Mouse (Mus musculus): ENCODE data around the gene Zmym4. TPM values are rescaled to one million over a fixed set of nuclear protein-coding genes. Genes with fewer than 3 reads are reported as not detected.
"Not testable (repeated sequence)": the region's sequence is repeated elsewhere in the genome, so short reads cannot be mapped to it uniquely, and the experiment has no call there.

Gene Zmym4
- polyA plus RNA-seq (2017; shearing (Covaris generic)): 10 to 100 TPM; 16.3 to 19.7 TPM

DNA sequence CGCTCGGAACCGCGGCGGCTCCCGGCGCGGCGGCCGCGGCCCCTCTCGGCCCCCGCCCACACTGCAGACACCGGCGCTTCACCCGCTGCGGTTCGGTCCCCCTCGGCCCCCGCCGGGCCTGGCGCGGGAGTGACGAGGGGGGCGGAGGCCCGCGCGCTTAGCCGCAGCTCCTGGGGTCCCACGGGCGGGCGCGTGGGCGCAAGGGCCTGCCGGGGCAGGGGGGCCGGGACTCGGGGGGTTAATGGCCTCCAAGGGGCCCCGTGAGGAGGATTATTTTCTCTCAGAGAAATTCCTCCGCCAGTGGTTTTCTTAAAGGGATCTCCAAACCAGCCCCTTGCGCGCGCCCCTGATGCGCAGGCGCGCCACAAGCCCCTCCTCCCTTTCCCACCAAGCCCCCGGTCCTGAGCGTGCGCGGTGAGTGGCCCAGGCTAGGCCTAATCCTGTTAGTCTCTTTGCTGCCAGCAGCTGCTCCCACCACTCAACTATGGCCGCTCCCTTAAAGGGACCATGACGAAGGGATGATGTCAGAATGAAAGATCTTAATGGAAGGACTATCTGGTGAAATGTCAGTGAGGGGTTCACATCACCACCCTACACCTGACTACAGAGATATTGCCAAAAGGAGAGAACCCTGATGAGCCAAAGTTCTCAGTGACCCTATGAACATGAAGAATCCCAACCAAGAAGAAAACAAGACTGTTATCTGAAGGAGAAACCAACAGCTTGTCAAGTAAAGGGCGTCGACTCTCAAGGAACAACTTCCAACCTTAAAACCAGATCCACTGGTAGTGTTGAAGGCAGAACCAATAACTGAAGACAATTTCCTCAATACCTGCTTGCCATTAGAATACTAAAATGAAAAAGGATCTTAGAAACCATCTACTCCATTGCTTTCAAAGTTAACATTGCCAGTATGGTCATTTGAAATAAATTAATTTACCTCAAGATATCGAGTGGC, at the start of gene Zmym4:
Gene Zmym4 (minus strand): TSS at position 272 of the 958 bp plus-strand sequence.
- peak; percentile 91 for ATAC-seq

- ATAC-seq: no peak
Observed at GRCm38 (mm10) chr4:127016366-127016765, 48.4 kb upstream of the Zmym4 start.

- peak; percentile 99 for ATAC-seq
Observed at GRCm38 (mm10) chr4:127015294-127015993, 47.5 kb upstream of the Zmym4 start.

GRCm38 (mm10) chr4:127005113-127005936, 37.4 kb upstream of the Zmym4 start:
- ATAC-seq: no peak

DNA sequence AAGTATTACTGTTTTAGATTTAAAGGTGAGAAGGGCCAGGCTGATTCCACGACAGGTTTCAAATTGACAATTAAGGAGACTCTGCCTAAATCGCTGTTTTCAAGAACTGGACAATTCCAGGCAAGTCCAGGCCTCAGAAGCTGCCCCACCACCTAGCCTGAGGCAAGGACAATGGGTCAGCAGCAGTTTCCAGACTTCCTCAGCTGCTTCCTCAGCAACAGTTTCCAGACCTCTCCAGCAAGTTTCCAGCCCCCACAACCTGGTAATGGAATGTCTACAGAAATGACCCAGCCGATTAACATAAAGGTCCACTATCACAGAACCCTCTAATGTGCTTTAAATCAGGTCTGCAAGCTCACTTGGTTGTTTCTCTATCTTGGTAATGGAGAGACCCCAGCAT, 36.4 kb upstream of the Zmym4 start:
- no peak for ATAC-seq

GRCm38 (mm10) chr4:127000601-127001105, 32.7 kb upstream of the Zmym4 start:
- no peak for ATAC-seq

DNA sequence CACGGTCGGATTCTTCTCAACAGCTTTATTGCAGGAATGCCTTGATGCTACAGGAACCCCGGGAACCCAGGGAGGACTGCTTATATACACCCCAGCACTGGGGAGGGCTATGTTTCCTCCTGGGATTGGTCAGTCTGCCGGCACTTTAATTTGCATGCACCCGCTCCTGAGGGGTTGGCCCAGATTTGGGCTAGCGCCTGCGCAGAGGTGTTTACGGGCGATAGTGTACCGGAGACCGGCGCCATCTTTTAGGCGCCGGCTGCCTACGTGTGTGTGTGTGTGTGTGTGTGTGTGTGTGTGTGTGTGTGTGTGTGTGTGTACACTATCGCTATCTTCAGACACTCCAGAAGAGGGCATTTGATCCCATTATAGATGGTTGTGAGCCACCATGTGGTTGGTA, 31.4 kb upstream of the Zmym4 start:
- ATAC-seq: not testable (repeated sequence)

DNA sequence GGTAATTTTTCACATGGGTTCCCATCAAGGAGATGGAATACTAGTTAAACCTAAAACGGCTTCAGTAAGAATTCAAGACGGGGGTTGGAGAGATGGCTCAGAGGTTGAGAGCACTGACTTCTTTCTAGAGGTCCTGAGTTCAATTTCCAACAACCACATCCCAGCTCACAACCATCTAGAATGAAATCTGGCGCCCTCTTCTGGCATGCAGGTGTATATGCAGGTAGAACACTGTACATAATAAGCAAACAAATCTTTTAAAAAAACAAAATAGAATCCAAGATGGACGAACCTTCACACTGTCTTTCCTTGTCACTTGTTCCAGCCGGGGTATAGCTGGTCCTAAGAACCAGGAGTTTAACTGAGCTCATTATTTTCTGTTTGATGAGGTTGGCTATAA, 24.4 kb upstream of the Zmym4 start:
- peak; percentile 56 for ATAC-seq

GRCm38 (mm10) chr4:126990553-126990952, 22.6 kb upstream of the Zmym4 start:
- no peak for ATAC-seq

DNA sequence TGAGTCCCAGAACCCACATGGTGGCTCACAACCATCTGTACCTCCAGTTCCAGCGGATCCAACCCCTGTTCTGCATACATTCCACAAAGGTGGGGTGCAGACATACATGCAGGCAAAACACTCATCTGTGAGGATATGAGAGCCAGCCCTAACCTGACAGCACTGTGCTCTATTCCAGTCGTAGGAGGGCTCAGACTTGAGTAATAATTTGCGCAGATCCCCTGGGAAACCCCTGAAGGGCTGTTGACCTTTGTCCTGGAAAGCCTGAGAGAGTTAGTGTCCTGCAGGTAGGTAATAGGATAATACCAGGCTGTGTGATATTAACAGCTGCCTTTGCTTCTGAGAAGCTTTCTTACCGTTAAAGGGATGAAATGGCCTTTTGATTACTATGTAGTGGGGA, 20.6 kb upstream of the Zmym4 start:
- no peak for ATAC-seq

- no peak for ATAC-seq
Observed at GRCm38 (mm10) chr4:126986768-126987167, 18.8 kb upstream of the Zmym4 start.

- ATAC-seq: not testable (repeated sequence)
Observed at GRCm38 (mm10) chr4:126983736-126984525, 16.0 kb upstream of the Zmym4 start.

DNA sequence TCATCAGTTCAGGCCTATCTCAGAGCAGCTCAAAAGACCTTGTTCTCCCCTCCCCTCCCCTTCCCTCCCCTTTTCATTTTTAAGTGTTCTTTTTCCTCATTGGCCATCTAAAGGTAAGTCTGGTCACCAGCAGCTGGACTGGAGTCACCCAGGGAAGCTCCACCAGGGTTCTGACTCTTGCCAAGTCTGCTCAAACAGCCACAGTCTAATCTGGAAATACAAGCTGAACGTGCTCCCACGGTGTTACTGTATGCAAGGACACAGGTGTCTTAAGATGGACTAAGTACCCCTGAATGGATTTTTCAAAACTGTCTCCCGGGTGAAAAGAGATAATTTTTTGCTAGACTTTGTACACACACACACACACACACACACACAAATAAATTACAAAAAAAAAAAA, 15.4 kb upstream of the Zmym4 start:
- ATAC-seq: no peak

DNA sequence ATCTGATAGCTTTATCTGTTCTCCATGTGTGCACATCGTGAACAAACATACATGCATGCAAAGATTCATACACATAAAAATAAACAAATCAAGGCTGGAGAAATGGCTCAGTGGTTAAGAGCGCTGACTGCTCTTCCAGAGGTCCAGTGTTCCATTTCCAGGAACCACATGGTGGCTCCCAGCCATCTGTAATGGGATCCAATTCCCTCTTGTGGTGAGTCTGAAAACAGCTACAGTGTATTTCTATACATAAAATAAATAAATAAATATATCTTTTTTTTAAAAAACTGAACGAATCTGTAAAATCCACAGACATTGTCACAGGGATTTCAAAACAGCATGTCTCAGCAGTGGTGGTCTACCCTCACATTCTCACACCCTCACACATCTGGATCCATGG, 10.8 kb upstream of the Zmym4 start:
- ATAC-seq: no peak

GRCm38 (mm10) chr4:126977467-126977866, 9.5 kb upstream of the Zmym4 start:
- ATAC-seq: no peak

- no peak for ATAC-seq
Observed at GRCm38 (mm10) chr4:126967241-126967863, 583 bp downstream of the Zmym4 start.

DNA sequence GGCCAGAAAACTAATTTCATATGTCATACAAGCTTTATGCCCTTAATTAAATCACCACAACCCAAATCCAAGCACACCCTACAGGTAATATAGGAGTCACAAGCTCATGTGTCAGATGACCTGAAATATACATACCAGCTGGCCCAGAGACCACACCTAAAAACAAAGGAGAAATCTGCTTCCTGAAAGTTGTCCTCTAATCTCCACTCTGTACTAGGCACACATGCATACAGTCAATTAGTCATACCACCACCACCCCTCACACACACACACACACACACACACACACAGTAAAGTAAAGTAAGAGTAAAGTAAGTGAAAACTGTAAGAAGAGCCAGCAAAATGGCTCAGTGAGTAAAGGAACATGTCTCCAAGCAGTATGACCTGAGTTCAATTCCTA, 9.3 kb downstream of the Zmym4 start:
- no peak for ATAC-seq

GRCm38 (mm10) chr4:126958261-126958660, 9.7 kb downstream of the Zmym4 start:
- ATAC-seq: no peak

DNA sequence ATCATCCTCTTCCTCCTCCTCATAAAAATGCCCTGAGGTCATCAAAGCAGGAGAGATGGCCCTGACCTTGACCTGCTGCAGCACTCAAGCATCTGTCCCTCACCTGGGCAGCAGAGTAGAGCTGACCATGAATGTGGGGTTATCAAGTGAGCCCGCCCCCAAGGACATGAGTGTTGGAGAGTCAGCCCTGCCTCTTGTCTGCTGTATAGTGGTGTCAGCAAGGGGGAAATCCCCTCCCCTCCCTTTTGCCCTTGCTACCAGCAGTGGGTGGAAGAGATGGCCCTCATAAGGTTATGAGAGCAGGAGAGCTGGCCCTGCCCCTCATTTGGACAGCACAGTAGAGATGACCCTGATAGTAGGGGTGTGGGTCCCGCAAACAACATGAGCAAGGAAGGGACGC, 10.5 kb downstream of the Zmym4 start:
- peak; percentile 54 for ATAC-seq

DNA sequence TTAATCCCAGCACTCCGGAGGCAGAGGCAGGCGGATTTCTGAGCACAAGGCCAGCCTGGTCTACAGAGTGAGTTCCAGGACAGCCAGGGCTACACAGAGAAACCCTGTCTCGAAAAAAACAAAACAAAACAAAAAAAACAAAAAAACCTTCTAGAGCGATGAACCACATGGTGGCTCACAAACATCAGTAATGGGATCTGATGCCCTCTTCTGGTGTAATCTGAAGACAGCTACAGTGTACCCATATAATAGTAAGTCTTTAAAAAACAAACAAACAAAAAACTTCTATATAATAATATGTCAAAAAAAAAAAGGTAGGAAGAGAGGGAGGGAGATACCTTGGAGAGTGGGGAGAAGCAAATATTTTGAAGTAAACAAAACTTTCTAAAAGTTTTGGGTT, 17.1 kb downstream of the Zmym4 start:
- ATAC-seq: not testable (repeated sequence)

DNA sequence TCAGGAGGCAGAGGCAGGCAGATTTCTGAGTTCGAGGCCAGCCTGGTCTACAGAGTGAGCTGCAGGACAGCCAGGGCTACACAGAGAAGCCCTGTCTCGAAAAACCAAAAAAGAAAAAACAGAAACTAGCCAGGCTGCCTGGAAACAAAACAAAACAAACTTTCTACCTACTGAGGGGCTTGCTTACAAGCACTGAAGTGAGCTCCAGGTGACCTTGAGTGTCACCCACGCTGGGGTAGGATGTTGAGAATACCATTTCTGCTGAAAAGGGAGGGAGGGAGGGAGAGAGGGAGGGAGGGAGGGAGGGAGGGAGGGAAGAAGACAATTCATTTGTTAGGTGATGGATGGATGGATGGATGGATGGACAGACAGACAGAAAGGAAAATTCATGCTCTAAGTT, 24.5 kb downstream of the Zmym4 start:
- no peak for ATAC-seq
